Comparison of ENCODE assay signal across 21 mouse cellular contexts in the genomic region with DNA sequence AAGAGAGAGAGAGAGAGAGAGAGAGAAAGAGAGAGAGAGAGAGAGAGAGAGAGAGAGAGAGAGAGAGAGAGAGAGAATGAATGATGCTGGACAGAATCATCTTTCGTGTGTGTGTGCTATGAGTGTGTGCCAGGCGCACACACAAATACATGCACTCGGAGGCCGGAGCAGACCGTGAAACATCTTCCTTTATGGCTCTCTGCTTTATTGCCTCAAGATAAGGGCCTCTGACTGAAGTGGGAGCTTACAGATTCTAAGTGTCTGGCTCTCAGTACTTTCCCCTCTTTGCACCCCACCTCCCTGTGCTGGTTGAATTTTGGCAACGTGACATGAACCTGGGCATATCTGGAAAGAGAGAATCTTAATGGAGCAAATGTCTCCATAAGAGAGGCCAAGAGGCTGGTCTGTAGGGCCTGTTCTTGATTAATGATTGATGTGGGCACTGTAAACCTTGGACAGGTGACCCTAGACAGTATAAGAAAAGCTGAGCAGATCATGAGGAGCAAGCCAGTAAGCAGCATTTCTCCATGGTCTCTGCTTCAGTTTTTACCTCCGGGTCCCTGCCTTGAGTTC. TPM values are rescaled to one million over a fixed set of nuclear protein-coding genes. Genes with fewer than 3 reads are reported as not detected.
DNase-seq lines count a peak whose midpoint lies in the region; ATAC-seq and TF ChIP-seq lines count a peak whose summit lies in the region.
"Had no signal": no experiment of that assay in that cellular context is flagged by ENCODE, and none has a peak within 500 bp of the region (broad histone marks: within the 10 kb centered on the region; RNA-seq: fewer than 3 reads in every experiment).

No protein-coding gene starts in this region.

- no peaks in the 10 kb centered on the region for H3K27me3 ChIP-seq in intestine, embryonic 14.5 days (replicated peaks; ENCODE audit: control insufficient read depth, insufficient read depth, low read length)
- no peaks in the 10 kb centered on the region for H3K27me3 ChIP-seq in intestine, postnatal 0 days (replicated peaks; ENCODE audit: control insufficient read depth, insufficient read depth, low read length)
- no peaks in the 10 kb centered on the region for H3K27me3 ChIP-seq in kidney, postnatal 0 days (ENCODE audit: insufficient read depth, low read length)
- H3K27me3 ChIP-seq in lung, postnatal 0 days (replicated peaks; ENCODE audit: insufficient read depth, low read length) = no peaks in the 10 kb centered on the region
- H3K27me3 ChIP-seq in embryonic facial prominence, embryonic 10.5 days (replicated peaks; ENCODE audit: low read depth, poor library complexity, severe bottlenecking) = no peaks in the 10 kb centered on the region
- H3K27me3 ChIP-seq: forebrain, embryonic 12.5 days; limb, embryonic 12.5 days; liver, embryonic 12.5 days; lung, embryonic 15.5 days had no signal

- TF ChIP-seq EP300 in lung, postnatal 0 days (IDR thresholded peaks at IDR 0.05) = no peak

- 48% methylated on average over 7 of the region's 7 CpGs for WGBS in intestine, embryonic 14.5 days
- 32% methylated on average over 7 of the region's 7 CpGs for WGBS in intestine, postnatal 0 days
- 61% methylated on average over 7 of the region's 7 CpGs for WGBS in kidney, postnatal 0 days
- WGBS in lung, postnatal 0 days = 50% methylated on average over 7 of the region's 7 CpGs
- 88% methylated on average over 7 of the region's 7 CpGs for WGBS in embryonic facial prominence, embryonic 10.5 days

- H3K4me2 ChIP-seq in intestine, embryonic 14.5 days (ENCODE audit: low read length) = no peak overlapping the region
- no peak overlapping the region for H3K4me2 ChIP-seq in intestine, postnatal 0 days (replicated peaks; ENCODE audit: low read depth)
- H3K4me2 ChIP-seq in kidney, postnatal 0 days (ENCODE audit: low read length) = no peak overlapping the region
- no peak overlapping the region for H3K4me2 ChIP-seq in lung, postnatal 0 days (replicated peaks; ENCODE audit: low read depth, low read length)
- H3K4me2 ChIP-seq: forebrain, embryonic 12.5 days; limb, embryonic 12.5 days; liver, embryonic 12.5 days; lung, embryonic 15.5 days had no signal

- no peaks in the 10 kb centered on the region for H3K9me3 ChIP-seq in intestine, embryonic 14.5 days (ENCODE audit: control insufficient read depth, low read length)
- no peaks in the 10 kb centered on the region for H3K9me3 ChIP-seq in intestine, postnatal 0 days (ENCODE audit: control insufficient read depth)
- H3K9me3 ChIP-seq in kidney, postnatal 0 days (replicated peaks; ENCODE audit: low read length) = no peaks in the 10 kb centered on the region
- no peaks in the 10 kb centered on the region for H3K9me3 ChIP-seq in lung, postnatal 0 days (ENCODE audit: low read length)
- no peaks in the 10 kb centered on the region for H3K9me3 ChIP-seq in embryonic facial prominence, embryonic 10.5 days
- H3K9me3 ChIP-seq: forebrain, embryonic 12.5 days; heart, embryonic 10.5 days; hindbrain, embryonic 10.5 days; limb, embryonic 12.5 days; liver, embryonic 12.5 days; lung, embryonic 15.5 days; midbrain, embryonic 10.5 days had no signal

- H3K4me1 ChIP-seq in intestine, embryonic 14.5 days (replicated peaks; ENCODE audit: control insufficient read depth, insufficient read depth, low read length) = peaks cover 8% of the 10 kb centered on the region
- H3K4me1 ChIP-seq in intestine, postnatal 0 days (replicated peaks; ENCODE audit: control insufficient read depth, insufficient read depth, low read length) = 0 out of 2 replicates have a peak, but pooled peaks cover 4% of the 10 kb centered on the region
- no peaks in the 10 kb centered on the region for H3K4me1 ChIP-seq in kidney, postnatal 0 days (replicated peaks; ENCODE audit: insufficient read depth, low read length)
- no peaks in the 10 kb centered on the region for H3K4me1 ChIP-seq in lung, postnatal 0 days (ENCODE audit: insufficient read depth, low read depth, low read length)
- H3K4me1 ChIP-seq in embryonic facial prominence, embryonic 10.5 days = peaks cover 17% of the 10 kb centered on the region
- H3K4me1 ChIP-seq: heart, embryonic 10.5 days; liver, embryonic 12.5 days had no signal

- no peaks in the 10 kb centered on the region for H3K36me3 ChIP-seq in intestine, embryonic 14.5 days (ENCODE audit: control insufficient read depth, insufficient read depth, low read length)
- H3K36me3 ChIP-seq in intestine, postnatal 0 days (ENCODE audit: control insufficient read depth, insufficient read depth) = no peaks in the 10 kb centered on the region
- no peaks in the 10 kb centered on the region for H3K36me3 ChIP-seq in kidney, postnatal 0 days (ENCODE audit: insufficient read depth, low read length)
- no peaks in the 10 kb centered on the region for H3K36me3 ChIP-seq in lung, postnatal 0 days (ENCODE audit: insufficient read depth, low read length)
- H3K36me3 ChIP-seq in embryonic facial prominence, embryonic 10.5 days (replicated peaks) = no peaks in the 10 kb centered on the region
- H3K36me3 ChIP-seq: forebrain, embryonic 12.5 days; heart, embryonic 10.5 days; hindbrain, embryonic 10.5 days; limb, embryonic 12.5 days; liver, embryonic 12.5 days; lung, embryonic 15.5 days; midbrain, embryonic 10.5 days had no signal

- TF ChIP-seq CTCF in intestine, postnatal 0 days (IDR thresholded peaks at IDR 0.05; ENCODE audit: low read depth) = no peak
- no peak for TF ChIP-seq CTCF in kidney, postnatal 0 days (IDR thresholded peaks at IDR 0.05; ENCODE audit: low read depth)
- no peak for TF ChIP-seq CTCF in lung, postnatal 0 days (IDR thresholded peaks at IDR 0.05)

- ATAC-seq in intestine, embryonic 14.5 days (replicated peaks; ENCODE audit: low FRiP score, low TSS enrichment, low read depth) = peak; percentile 67; the same call in 1 of the 2 replicates
- peak; percentile 89 for ATAC-seq in intestine, postnatal 0 days
- ATAC-seq in kidney, postnatal 0 days (replicated peaks; ENCODE audit: low FRiP score, low read depth) = peak; percentile 60; the same call in 1 of the 2 replicates
- peak; percentile 60 for ATAC-seq in lung, postnatal 0 days
- ATAC-seq: hindbrain, postnatal 0 days; liver, embryonic 12.5 days had no signal

- H3K27ac ChIP-seq in intestine, embryonic 14.5 days (ENCODE audit: low read depth) = no peak overlapping the region
- H3K27ac ChIP-seq in intestine, postnatal 0 days (ENCODE audit: low read depth, low read length) = peak overlapping the region; percentile 17
- peak overlapping the region; percentile 65 for H3K27ac ChIP-seq in kidney, postnatal 0 days
- H3K27ac ChIP-seq in lung, postnatal 0 days (ENCODE audit: low read length) = no peak overlapping the region; the same call in 1 of the 2 replicates
- H3K27ac ChIP-seq in embryonic facial prominence, embryonic 10.5 days (replicated peaks) = no peak overlapping the region
- H3K27ac ChIP-seq: forebrain, embryonic 12.5 days; heart, embryonic 10.5 days; hindbrain, embryonic 10.5 days; hindbrain, postnatal 0 days; left cerebral cortex, adult 2 months; limb, embryonic 12.5 days; liver, embryonic 12.5 days; lung, embryonic 15.5 days; midbrain, embryonic 10.5 days; stomach, postnatal 0 days had no signal

- no peak overlapping the region for H3K4me3 ChIP-seq in intestine, embryonic 14.5 days (ENCODE audit: low read depth, low read length)
- H3K4me3 ChIP-seq in intestine, postnatal 0 days (ENCODE audit: low read depth, low read length) = no peak overlapping the region
- H3K4me3 ChIP-seq in kidney, postnatal 0 days (replicated peaks; ENCODE audit: low read depth, low read length) = no peak overlapping the region
- no peak overlapping the region for H3K4me3 ChIP-seq in lung, postnatal 0 days (ENCODE audit: low read depth, low read length)
- no peak overlapping the region for H3K4me3 ChIP-seq in embryonic facial prominence, embryonic 10.5 days
- H3K4me3 ChIP-seq: forebrain, embryonic 12.5 days; heart, embryonic 10.5 days; hindbrain, embryonic 10.5 days; left cerebral cortex, adult 2 months; limb, embryonic 12.5 days; liver, embryonic 12.5 days; lung, embryonic 15.5 days; midbrain, embryonic 10.5 days had no signal

- peak; percentile 54 for DNase-seq in intestine, embryonic 14.5 days (ENCODE audit: low spot score)
- DNase-seq in kidney, postnatal 0 days (ENCODE audit: low spot score) = no peak
- DNase-seq in lung, postnatal 0 days (ENCODE audit: low spot score) = peak; percentile 44
- no peak for DNase-seq in MN1 (ENCODE audit: low spot score)
- DNase-seq in embryo, embryonic 10.5 days (ENCODE audit: low spot score) = no peak
- no peak for DNase-seq in frontal cortex, postnatal 14 days (ENCODE audit: low spot score in 2 of 2)
- DNase-seq in embryonic facial prominence, embryonic 10.5 days (ENCODE audit: low spot score) = no peak
- DNase-seq: B cell, adult 2 months; cerebellum, postnatal 25 days; gastrocnemius, postnatal 25 days had no signal

- H3K9ac ChIP-seq in intestine, embryonic 14.5 days (ENCODE audit: low read length) = no peak overlapping the region
- H3K9ac ChIP-seq in intestine, postnatal 0 days (ENCODE audit: low read depth, low read length) = no peak overlapping the region
- no peak overlapping the region for H3K9ac ChIP-seq in kidney, postnatal 0 days (ENCODE audit: low read depth, low read length)
- H3K9ac ChIP-seq in lung, postnatal 0 days (replicated peaks; ENCODE audit: low read depth) = no peak overlapping the region
- H3K9ac ChIP-seq: forebrain, embryonic 12.5 days; limb, embryonic 12.5 days; liver, embryonic 12.5 days; lung, embryonic 15.5 days had no signal

RNA-seq across cellular contexts. Expression of a gene that starts 29.4 kb away (rescaled TPM):
- 8.9 and 10.9 TPM in 2 replicates for polyA plus RNA-seq in intestine, embryonic 14.5 days (2014; fragmentation: Nextera tagmentation; extraction: Ambion mirVana)
- polyA plus RNA-seq in intestine, postnatal 0 days (2015; fragmentation: Nextera tagmentation; extraction: Ambion mirVana) = 30.8 and 34.1 TPM in 2 replicates
- 19.4 and 20.5 TPM in 2 replicates for polyA plus RNA-seq in kidney, postnatal 0 days (2015; fragmentation: Nextera tagmentation; extraction: Ambion mirVana)
- polyA plus RNA-seq in lung, postnatal 0 days (2015; fragmentation: Nextera tagmentation; extraction: Ambion mirVana) = 46.7 and 60.1 TPM in 2 replicates
- polyA plus RNA-seq in embryonic facial prominence, embryonic 10.5 days (2016; fragmentation: Nextera tagmentation; extraction: Ambion mirVana) = 13.5 and 15.4 TPM in 2 replicates

Comparison
In these comparisons a context has a peak if more than half of its experiments do, and no peak if none do; other contexts are left out.
1. H3K27ac ChIP-seq: peak in intestine, postnatal 0 days (single experiment) and kidney, postnatal 0 days (single experiment); none in intestine, embryonic 14.5 days (single experiment), lung, postnatal 0 days (single experiment) and embryonic facial prominence, embryonic 10.5 days (single experiment).
2. DNase-seq: peak in intestine, embryonic 14.5 days (single experiment) and lung, postnatal 0 days (single experiment); none in kidney, postnatal 0 days (single experiment), MN1 (single experiment), embryo, embryonic 10.5 days (single experiment), frontal cortex, postnatal 14 days (0 of 2) and embryonic facial prominence, embryonic 10.5 days (single experiment).
3. Peak in every context shown above with its lines, with median percentiles within 50 percentile points of each other: ATAC-seq.